In the genomic region with DNA sequence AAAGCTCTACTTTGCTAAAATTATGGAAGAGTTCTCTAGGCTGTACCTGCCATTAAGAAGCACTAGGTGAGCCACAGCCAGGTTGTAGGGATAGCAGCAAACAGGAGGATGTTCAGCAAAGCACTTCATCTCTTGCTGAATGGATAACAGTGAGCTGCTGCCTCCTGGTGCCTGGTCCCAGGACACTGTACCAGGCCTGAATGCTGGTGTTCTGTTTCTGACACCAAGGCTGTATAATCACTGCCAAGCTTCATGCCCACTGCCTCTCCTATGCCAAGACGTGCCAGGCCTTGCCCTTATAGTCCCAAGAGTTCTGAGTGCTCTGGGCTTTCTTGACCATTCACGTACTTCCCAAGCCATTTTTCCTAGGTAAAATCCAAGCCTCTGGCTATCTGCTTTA, we compare ENCODE assay signal across 19 mouse cellular contexts. TPM values are rescaled to one million over a fixed set of nuclear protein-coding genes. Genes with fewer than 3 reads are reported as not detected.
DNase-seq lines count a peak whose midpoint lies in the region; ATAC-seq and TF ChIP-seq lines count a peak whose summit lies in the region.
"Had no signal": no experiment of that assay in that cellular context is flagged by ENCODE, and none has a peak within 500 bp of the region (broad histone marks: within the 10 kb centered on the region; RNA-seq: fewer than 3 reads in every experiment).

No protein-coding gene starts in this region.

- 0 out of 2 replicates have a peak, but pooled peaks have one; percentile 10 for TF ChIP-seq CTCF in forebrain, postnatal 0 days (IDR thresholded peaks at IDR 0.05; ENCODE audit: low read depth)
- TF ChIP-seq CTCF in intestine, postnatal 0 days (IDR thresholded peaks at IDR 0.05; ENCODE audit: low read depth), result peak; percentile 43
- TF ChIP-seq CTCF in lung, embryonic 14.5 days (IDR thresholded peaks at IDR 0.05; ENCODE audit: low read depth), result 0 out of 2 replicates have a peak, but pooled peaks have one; percentile 8

- no peak overlapping the region for H3K4me3 ChIP-seq in forebrain, postnatal 0 days (ENCODE audit: low read depth, low read length)
- no peak overlapping the region for H3K4me3 ChIP-seq in forebrain, embryonic 13.5 days
- no peak overlapping the region for H3K4me3 ChIP-seq in intestine, postnatal 0 days (ENCODE audit: low read depth, low read length)
- H3K4me3 ChIP-seq in intestine, embryonic 16.5 days (ENCODE audit: low read length), result no peak overlapping the region
- H3K4me3 ChIP-seq in lung, embryonic 14.5 days (ENCODE audit: low read depth, low read length), result no peak overlapping the region
- H3K4me3 ChIP-seq: forebrain, embryonic 15.5 days; heart, embryonic 13.5 days; hindbrain, embryonic 13.5 days; limb, embryonic 13.5 days had no signal

- no peaks in the 10 kb centered on the region for H3K36me3 ChIP-seq in forebrain, postnatal 0 days (ENCODE audit: insufficient read depth)
- no peaks in the 10 kb centered on the region for H3K36me3 ChIP-seq in forebrain, embryonic 13.5 days (ENCODE audit: poor library complexity, severe bottlenecking)
- H3K36me3 ChIP-seq in intestine, postnatal 0 days (ENCODE audit: control insufficient read depth, insufficient read depth), result 0 out of 2 replicates have a peak, but pooled peaks cover 4% of the 10 kb centered on the region
- H3K36me3 ChIP-seq in intestine, embryonic 16.5 days (ENCODE audit: control insufficient read depth, insufficient read depth, low read length), result 0 out of 2 replicates have a peak, but pooled peaks cover 3% of the 10 kb centered on the region
- H3K36me3 ChIP-seq in lung, embryonic 14.5 days (ENCODE audit: insufficient read depth), result 0 out of 2 replicates have a peak, but pooled peaks cover 9% of the 10 kb centered on the region
- H3K36me3 ChIP-seq: forebrain, embryonic 15.5 days had no signal

- no peaks in the 10 kb centered on the region for H3K27me3 ChIP-seq in forebrain, postnatal 0 days (ENCODE audit: insufficient read depth, low read length)
- no peaks in the 10 kb centered on the region for H3K27me3 ChIP-seq in forebrain, embryonic 13.5 days
- H3K27me3 ChIP-seq in intestine, postnatal 0 days (replicated peaks; ENCODE audit: control insufficient read depth, insufficient read depth, low read length), result no peaks in the 10 kb centered on the region
- no peaks in the 10 kb centered on the region for H3K27me3 ChIP-seq in intestine, embryonic 16.5 days (replicated peaks; ENCODE audit: control insufficient read depth, insufficient read depth, low read length)
- no peaks in the 10 kb centered on the region for H3K27me3 ChIP-seq in lung, embryonic 14.5 days (ENCODE audit: insufficient read depth, low read length)
- H3K27me3 ChIP-seq: forebrain, embryonic 15.5 days; heart, embryonic 13.5 days; hindbrain, embryonic 13.5 days; limb, embryonic 13.5 days had no signal

- no peak for DNase-seq in forebrain, postnatal 0 days
- DNase-seq in lung, embryonic 14.5 days, result no peak
- no peak for DNase-seq in lung, postnatal 14 days
- DNase-seq in gastrocnemius, postnatal 25 days, result peak; percentile 53
- DNase-seq in MN1 (ENCODE audit: low spot score), result no peak
- DNase-seq: adrenal gland, adult 8-10 months; B cell, adult 2 months; cerebellum, postnatal 14 days; kidney, adult 8-10 months; kidney, postnatal 4 days; midbrain, embryonic 14.5 days; thymus, adult 2 months had no signal

- H3K27ac ChIP-seq in forebrain, postnatal 0 days (ENCODE audit: low read depth, low read length), result no peak overlapping the region
- no peak overlapping the region for H3K27ac ChIP-seq in forebrain, embryonic 13.5 days
- H3K27ac ChIP-seq in intestine, postnatal 0 days (ENCODE audit: low read depth, low read length), result no peak overlapping the region
- H3K27ac ChIP-seq in intestine, embryonic 16.5 days (ENCODE audit: low read length), result no peak overlapping the region
- no peak overlapping the region for H3K27ac ChIP-seq in lung, embryonic 14.5 days (ENCODE audit: low read depth)
- H3K27ac ChIP-seq: forebrain, embryonic 15.5 days; heart, embryonic 13.5 days; hindbrain, embryonic 13.5 days; limb, embryonic 13.5 days had no signal

- H3K9ac ChIP-seq in forebrain, postnatal 0 days, result no peak overlapping the region
- no peak overlapping the region for H3K9ac ChIP-seq in forebrain, embryonic 13.5 days
- H3K9ac ChIP-seq in intestine, postnatal 0 days (ENCODE audit: low read depth, low read length), result no peak overlapping the region
- no peak overlapping the region for H3K9ac ChIP-seq in intestine, embryonic 16.5 days (ENCODE audit: low read depth, low read length)
- H3K9ac ChIP-seq in lung, embryonic 14.5 days, result no peak overlapping the region
- H3K9ac ChIP-seq: forebrain, embryonic 15.5 days; heart, embryonic 13.5 days; hindbrain, embryonic 13.5 days; limb, embryonic 13.5 days had no signal

- ATAC-seq in forebrain, postnatal 0 days, result no peak
- no peak for ATAC-seq in forebrain, embryonic 13.5 days
- no peak for ATAC-seq in intestine, postnatal 0 days
- ATAC-seq in intestine, embryonic 16.5 days, result no peak
- no peak for ATAC-seq in lung, embryonic 14.5 days (ENCODE audit: insufficient read depth)
- ATAC-seq: forebrain, embryonic 15.5 days had no signal

- WGBS in forebrain, postnatal 0 days, result 78% methylated on average over 2 of the region's 2 CpGs
- WGBS in forebrain, embryonic 13.5 days, result 89% methylated on average over 2 of the region's 2 CpGs
- WGBS in intestine, postnatal 0 days, result 95% methylated on average over 2 of the region's 2 CpGs
- WGBS in intestine, embryonic 16.5 days, result 91% methylated on average over 2 of the region's 2 CpGs
- 97% methylated on average over 2 of the region's 2 CpGs for WGBS in lung, embryonic 14.5 days

- H3K9me3 ChIP-seq in forebrain, postnatal 0 days (ENCODE audit: low read length), result no peaks in the 10 kb centered on the region
- H3K9me3 ChIP-seq in forebrain, embryonic 13.5 days (replicated peaks), result no peaks in the 10 kb centered on the region
- H3K9me3 ChIP-seq in intestine, postnatal 0 days (ENCODE audit: control insufficient read depth), result no peaks in the 10 kb centered on the region
- H3K9me3 ChIP-seq in intestine, embryonic 16.5 days (ENCODE audit: control insufficient read depth, low read length), result no peaks in the 10 kb centered on the region
- H3K9me3 ChIP-seq in lung, embryonic 14.5 days (ENCODE audit: low read depth, low read length), result no peaks in the 10 kb centered on the region
- H3K9me3 ChIP-seq: forebrain, embryonic 15.5 days; heart, embryonic 13.5 days; hindbrain, embryonic 13.5 days; limb, embryonic 13.5 days had no signal

- no peak overlapping the region for H3K4me2 ChIP-seq in forebrain, postnatal 0 days (ENCODE audit: low read depth)
- H3K4me2 ChIP-seq in forebrain, embryonic 13.5 days, result no peak overlapping the region
- H3K4me2 ChIP-seq in intestine, postnatal 0 days (replicated peaks; ENCODE audit: low read depth), result no peak overlapping the region
- H3K4me2 ChIP-seq in intestine, embryonic 16.5 days (ENCODE audit: low read depth, low read length), result no peak overlapping the region
- no peak overlapping the region for H3K4me2 ChIP-seq in lung, embryonic 14.5 days
- H3K4me2 ChIP-seq: forebrain, embryonic 15.5 days; heart, embryonic 13.5 days; hindbrain, embryonic 13.5 days; limb, embryonic 13.5 days had no signal

- no peaks in the 10 kb centered on the region for H3K4me1 ChIP-seq in forebrain, postnatal 0 days (ENCODE audit: insufficient read depth)
- no peaks in the 10 kb centered on the region for H3K4me1 ChIP-seq in forebrain, embryonic 13.5 days
- H3K4me1 ChIP-seq in intestine, postnatal 0 days (replicated peaks; ENCODE audit: control insufficient read depth, insufficient read depth, low read length), result no peaks in the 10 kb centered on the region
- peaks cover 13% of the 10 kb centered on the region for H3K4me1 ChIP-seq in intestine, embryonic 16.5 days (ENCODE audit: control insufficient read depth, insufficient read depth, low read length)
- H3K4me1 ChIP-seq in lung, embryonic 14.5 days (ENCODE audit: insufficient read depth), result no peaks in the 10 kb centered on the region

RNA-seq across cellular contexts. Expression of gene Kcmf1, which starts 8.5 kb away (rescaled TPM):
- total RNA-seq in forebrain, postnatal 0 days (2014; rRNA removed), result 80.5 and 87.7 TPM in 2 replicates
- 46.4 and 50.1 TPM in 2 replicates for polyA plus RNA-seq in forebrain, postnatal 0 days (2015; fragmentation: Nextera tagmentation; extraction: Ambion mirVana)
- polyA plus RNA-seq in forebrain, embryonic 13.5 days (2015; fragmentation: Nextera tagmentation; extraction: Ambion mirVana), result 28.4 and 28.8 TPM in 2 replicates
- 43.4 and 45.2 TPM in 2 replicates for polyA plus RNA-seq in intestine, postnatal 0 days (2015; fragmentation: Nextera tagmentation; extraction: Ambion mirVana)
- polyA plus RNA-seq in intestine, embryonic 16.5 days (2015; fragmentation: Nextera tagmentation; extraction: Ambion mirVana), result 23.8 and 24.6 TPM in 2 replicates
- 58.5 and 65.4 TPM in 2 replicates for polyA plus RNA-seq in lung, embryonic 14.5 days (2014; fragmentation: Nextera tagmentation; extraction: Ambion mirVana)
- total RNA-seq in gastrocnemius, postnatal 25 days (2021), result 100 to 1,000 TPM; 128 to 136 TPM
